Mouse (Mus musculus) right cerebral cortex, postnatal 10 days (tissue): ENCODE measurements around the gene Polr1a.

Experiments
- DNase-seq, 2 experiments: peaks; one replicate each; pipeline ENCODE4 v3.0.0; 2021; ENCODE audit warnings: low spot score in 2 of 2

Gene Polr1a

DNA sequence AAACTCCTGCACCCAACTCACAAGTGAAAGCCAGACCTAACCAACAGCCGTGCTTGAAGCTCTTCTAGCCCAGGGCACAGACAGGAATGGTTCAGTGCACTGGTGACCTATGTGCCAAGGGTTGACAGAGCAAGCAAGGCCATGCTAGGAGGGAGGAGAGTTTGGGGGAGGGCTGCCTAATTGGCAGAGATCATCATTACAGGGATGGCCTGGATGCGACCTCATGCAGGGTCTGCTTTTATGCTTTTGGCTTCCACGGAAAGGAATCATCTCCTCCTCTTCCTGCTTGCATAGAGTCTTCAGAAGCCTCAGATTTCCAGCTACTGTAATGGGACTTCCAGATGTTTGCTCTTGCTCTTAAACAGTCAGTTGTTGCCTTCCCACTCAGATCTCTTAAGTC lies 40.9 kb downstream of the Polr1a start:
- DNase-seq, result no peak

DNA sequence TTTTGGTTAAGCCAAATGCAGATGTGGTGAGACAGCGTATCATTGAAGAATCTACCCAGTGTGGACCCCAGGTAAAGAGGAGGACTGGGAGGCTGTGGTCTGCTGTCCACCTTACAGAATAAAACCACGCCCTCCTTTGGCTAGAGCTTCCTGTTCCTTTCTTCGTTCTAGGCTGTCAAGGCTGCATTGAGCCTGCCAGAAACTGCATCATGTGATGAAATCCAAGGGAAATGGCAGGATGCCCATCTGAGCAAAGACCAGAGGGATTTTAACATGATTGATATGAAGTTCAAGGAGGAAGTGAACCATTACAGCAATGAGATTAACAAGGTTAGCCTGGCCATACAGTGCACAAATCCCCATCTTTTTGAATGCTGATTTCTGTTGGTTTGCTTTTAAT lies 41.7 kb downstream of the Polr1a start:
- no peak for DNase-seq

GRCm38 (mm10) chr6:71951192-71951591 lies 42.3 kb downstream of the Polr1a start:
- DNase-seq, result no peak

DNA sequence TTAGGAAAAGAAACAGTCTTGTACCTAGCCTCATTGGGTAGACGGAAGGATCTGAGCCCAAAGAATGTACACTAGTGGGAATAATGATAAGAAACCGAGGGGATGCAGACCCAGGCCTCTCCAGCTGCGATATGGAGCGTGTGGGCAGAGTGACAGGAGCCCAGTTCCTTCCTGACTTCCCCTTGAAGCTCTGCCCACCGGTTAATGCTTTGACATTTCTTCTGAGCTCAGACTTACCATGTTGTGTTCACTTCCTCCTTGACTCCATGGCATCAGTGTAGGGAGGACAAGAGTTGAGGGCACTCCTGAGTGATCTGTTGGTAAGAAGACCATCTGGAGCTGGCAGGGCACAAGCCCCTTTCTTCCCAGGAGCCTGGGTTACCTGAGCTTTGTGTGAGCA lies 53.3 kb downstream of the Polr1a start:
- DNase-seq, result no peak

- no peak for DNase-seq
Measured at GRCm38 (mm10) chr6:71962706-71963105, 53.9 kb downstream of the Polr1a start.

GRCm38 (mm10) chr6:71963561-71963960 lies 54.7 kb downstream of the Polr1a start:
- no peak for DNase-seq

DNA sequence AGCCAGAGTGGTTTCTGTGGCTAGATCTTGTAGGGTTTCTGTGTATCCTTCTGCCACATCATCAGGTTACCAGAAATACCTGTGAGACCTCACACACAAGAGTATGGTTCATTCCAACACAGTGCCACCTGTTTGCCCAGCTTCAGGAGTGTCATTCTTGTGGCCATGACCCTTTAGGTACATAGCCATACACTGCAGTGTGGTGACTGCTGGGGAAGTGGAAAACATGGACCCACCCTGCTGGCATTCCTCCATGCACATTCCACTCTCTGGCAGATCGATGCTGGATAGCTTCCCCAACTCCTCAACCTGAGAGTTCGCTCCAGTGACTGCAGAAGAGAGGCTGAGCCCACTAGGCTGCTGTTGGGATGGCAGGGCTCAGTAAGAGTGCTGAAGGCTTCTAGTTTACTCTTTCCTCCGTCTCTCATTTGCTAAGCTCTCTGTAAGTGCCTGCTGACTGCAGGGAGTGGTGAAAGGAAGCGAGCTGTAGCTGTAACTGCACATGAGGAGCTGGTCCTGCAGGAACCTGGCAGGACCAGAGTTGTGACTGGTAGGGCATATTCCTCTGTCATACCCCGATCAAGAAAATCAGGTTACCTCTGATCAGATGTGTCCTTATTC lies 57.9 kb downstream of the Polr1a start:
- DNase-seq, result no peak

- DNase-seq, result no peak
Measured at GRCm38 (mm10) chr6:71967847-71968246, 59.0 kb downstream of the Polr1a start.

DNA sequence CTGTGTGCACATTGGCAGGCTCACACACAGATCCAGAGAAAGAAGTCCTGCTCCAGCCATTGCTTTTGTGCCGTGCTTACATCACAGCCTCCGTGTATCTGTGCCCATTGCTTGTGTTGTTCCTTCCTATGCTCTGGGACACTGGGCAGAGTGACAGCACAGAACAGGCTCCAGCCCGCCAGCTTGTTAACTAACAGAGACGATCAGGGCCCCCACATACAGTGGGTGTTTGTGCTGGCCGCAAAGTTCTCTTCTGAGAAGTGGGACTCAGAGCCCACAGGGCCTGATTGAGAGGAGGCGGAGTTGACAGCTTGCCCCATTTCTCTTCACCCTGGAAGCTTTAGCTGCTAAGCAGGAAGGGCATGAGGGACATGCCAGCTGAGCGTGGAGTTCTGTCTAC lies 60.6 kb downstream of the Polr1a start:
- DNase-seq, result peak; percentile 53 to 58

GRCm38 (mm10) chr6:71970154-71970553 lies 61.3 kb downstream of the Polr1a start:
- no peak for DNase-seq

DNA sequence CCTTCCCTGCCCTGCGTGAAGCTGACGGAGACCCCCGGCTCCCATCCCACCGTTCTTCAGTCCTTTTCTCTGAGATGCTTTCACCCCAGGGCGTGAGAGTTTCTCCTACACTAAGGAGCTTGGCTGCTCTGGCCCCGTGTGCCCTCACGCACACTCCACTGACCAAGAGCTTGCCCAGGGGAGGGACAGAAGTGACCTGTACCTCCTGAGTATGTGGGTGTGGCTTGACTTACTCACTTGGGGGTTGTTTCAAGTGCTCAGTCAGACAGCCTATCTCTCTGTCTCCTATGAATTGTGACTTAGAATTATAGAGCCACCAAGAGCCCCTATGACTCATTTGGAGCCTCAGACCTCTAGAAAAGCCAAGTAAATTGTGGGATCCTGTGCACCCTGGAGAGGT lies 67.7 kb downstream of the Polr1a start:
- DNase-seq, result no peak

DNA sequence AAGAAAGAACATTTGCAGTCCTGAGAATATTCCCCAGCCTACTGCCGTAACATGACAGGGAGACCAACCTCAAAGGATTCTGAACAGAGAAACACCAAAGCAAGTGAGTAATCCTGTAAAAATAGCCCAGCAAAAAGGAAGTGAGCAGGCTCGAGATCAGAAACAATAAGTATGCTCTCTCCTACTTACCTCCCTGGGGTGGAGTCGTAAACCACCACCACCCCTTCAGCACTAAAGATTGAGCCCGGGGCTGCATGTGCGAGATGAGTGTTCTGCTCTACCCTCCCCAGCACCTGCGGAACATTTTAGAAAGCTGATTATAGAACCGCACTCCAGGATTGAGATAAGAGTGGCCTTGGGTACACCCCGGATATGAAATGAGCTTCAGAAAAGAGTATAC lies 71.3 kb downstream of the Polr1a start:
- no peak for DNase-seq

DNA sequence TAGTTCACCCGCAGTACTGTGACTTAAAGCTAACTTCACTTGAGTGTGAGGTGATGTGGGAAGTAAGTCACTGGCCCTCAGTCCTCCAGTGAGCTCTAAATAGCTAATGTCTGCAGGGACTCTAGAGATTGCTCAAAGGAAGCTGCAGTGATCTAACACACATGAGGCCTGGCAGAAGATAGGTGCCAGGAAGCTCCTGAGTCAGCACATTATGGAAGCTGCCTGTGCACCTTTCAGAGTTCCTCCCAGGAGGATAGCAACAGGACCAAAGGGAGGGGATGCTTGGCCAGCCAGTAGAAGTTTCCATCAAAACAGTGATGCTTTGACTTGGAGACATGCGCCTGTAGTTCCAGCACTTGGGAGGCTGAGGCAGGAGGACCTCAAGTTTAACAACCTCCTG lies 71.7 kb downstream of the Polr1a start:
- DNase-seq, result no peak

GRCm38 (mm10) chr6:71981450-71981849 lies 72.6 kb downstream of the Polr1a start:
- peak; percentile 45 to 63 for DNase-seq

- DNase-seq, result no peak
Measured at GRCm38 (mm10) chr6:71985984-71986383, 77.1 kb downstream of the Polr1a start.

DNA sequence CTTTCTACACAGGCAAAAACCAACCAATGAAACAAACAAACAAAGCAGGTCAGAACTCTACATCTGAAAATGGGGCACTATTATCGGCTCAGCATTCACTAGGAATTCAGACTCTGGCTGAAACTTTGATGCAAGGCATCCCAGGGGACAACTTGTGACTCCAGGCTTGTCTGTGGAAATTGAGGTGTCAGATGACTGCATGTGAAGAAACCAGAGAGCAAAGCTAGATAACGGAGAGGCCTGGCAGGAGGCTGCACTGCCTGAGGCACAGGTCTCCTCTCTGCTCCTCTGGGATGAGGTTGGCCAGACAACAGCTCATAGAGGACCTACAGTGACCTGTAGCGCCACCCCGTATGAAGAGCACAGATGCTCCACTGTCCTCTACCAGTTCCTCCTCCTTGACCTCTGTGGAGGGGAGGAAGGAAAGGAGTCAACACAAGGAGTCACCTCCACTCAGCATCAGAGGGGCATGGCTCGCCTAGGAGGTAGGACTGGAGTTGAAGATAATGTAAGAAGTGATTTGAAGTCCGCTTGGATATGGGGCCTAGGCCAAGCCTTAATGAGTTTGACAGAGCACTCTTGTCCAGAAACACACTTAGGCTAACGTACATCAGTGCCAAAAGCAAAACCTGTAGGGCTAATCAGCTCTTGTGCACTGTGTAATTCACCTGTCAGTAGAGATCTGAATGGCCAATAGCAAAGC lies 78.8 kb downstream of the Polr1a start:
- no peak for DNase-seq

DNA sequence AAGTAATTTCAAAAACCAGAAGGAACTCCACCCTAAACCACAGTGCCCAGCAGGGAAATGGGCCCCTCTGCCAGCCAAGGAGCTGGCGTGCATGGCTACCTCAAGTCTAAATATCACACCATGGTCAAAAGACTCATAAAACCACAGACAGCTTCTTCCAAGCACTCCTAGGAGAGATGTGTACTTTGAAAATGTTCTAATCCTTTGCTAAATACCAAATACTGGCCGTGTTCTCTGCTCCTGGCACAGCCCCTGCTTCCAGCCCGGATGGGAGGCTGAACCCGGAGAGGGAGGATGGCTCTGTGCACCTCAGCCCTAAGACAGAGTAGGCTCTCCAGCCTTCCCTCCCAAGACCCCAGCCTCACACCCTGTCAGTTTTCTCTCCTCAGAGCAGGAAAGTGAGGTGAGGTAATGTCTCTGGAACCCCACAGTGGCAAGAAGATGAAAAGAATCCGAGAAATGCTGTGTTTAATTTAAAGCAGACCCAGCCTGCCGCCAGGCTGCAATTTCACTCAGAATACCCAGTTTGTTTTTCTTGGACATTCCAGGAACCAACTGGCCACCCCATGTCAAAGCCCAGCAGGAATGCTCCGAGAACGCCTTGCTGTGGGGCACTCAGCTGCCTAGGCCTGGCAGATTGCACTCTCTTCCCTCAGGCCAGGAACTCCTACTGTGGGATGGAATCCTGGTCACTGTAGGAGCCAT lies 80.9 kb downstream of the Polr1a start:
- DNase-seq, result peak in 1 of 2 experiments; percentile 25

DNA sequence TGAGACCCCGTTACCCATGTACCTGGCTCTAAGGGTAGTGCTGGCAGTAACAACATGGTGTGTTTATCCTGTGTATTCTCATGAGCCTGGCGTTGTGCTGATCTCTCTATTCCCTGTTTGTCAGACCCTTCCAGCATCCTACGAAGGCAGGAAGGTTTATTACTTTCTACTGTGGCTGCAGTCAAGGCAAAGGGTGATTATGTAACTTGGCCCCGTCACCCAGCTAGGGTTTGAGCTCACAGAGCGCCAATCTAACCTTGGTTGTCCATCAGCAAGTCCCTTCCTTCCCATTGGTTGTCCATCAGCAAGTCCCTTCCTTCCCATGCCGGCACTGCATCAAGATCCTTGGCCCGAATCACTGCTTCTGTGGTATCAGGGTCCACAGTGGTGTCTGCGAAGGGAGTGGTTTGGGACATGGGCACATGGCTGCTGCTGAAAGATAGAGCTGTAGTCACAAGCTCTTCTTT lies 81.6 kb downstream of the Polr1a start:
- DNase-seq, result no peak

DNA sequence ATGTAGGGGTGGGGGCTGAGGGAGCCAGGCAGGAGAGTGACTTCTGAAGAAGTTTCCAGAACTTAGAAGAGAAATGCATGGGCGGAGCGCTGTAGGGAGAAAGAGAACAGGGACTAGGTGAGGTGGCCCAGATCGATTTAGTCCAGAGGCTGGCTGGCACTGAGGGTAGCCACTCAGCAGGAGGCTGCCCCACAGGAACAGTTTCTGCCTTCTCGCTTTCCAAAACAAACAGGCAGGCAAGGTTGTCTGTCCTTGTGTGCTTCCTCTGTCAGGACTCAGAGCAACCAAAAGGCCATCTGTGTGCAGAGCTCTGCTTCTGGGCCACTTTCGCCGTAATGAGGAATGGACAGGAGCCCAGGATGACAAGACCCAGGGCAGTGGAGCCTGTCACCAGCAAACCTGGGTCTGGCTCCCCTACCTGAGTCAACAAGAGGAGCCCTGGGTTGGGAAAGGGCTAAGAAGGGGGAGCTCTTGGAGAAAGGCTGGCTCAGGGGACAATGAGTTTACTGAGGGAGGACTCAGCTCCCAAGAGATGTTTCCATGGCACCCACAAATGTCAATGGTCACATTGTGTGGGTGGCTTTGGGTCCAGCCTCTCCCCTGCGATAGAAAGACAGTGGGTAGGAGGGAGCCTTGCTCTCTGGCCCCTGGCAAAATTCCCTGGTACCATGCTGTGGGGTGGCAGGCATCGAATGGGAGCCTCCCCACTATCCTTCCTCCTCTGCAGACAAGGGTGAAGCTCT lies 82.5 kb downstream of the Polr1a start:
- peak; percentile 50 to 64 for DNase-seq

DNA sequence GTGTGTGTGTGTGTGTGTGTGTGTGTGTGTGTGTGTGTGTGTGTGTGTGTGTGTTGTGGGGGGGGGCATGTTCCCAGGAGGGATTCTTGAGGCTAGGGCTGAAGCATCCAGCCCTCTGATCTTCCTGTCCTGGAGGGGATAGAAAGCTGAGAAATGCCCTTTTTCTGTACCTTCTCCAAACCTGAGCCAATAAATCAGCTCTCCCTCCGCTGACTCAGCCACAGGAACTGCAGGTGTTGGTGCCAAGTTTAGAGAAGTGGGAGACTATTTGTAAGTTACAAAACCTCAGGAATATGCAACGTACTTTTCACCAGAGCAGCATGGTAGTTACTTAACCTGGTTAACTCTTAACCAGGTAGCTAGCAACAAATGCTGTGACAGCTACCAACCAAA lies 83.1 kb downstream of the Polr1a start:
- no peak for DNase-seq

DNA sequence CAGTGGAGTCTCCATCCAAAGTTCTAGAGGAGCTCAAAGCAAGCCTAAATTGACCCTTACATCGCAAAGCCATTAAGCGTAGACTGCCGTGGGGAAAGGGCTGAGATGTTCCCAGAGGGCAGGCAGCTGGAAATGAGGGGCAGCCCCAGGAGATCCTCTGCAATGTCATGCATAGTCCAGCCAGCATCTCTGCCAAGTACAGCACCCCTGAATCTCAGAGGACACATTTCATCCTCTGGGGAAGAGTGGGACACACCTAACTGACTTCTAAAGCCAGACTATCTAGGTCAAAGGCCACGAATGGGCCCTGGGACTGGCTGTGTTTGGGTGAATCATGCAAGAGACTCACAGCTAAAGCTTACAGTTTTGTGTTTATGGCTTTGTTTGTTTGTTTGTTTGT lies 85.2 kb downstream of the Polr1a start:
- DNase-seq, result no peak

DNA sequence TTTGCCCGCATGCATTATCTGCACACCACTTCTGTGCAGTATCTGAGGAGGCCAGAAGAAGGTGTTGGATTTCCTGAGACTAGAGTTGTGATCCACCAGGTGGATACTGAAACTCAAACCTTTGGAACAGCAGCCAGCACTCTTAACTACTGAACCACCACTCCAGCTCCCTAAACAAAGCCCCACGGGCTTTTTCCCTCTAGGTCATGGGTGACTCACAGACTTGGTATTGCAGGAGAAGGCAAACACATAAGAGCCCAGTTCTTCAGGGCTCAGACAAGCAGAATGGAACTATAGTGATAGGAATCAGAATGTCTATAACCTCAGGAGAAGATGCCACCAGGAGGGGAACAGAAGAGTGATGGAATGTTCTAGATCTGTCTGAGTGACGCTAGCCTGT lies 86.2 kb downstream of the Polr1a start:
- DNase-seq, result no peak
